Mouse (Mus musculus): ENCODE measurements around the gene Tomm40.

The Tomm40 gene

DNA sequence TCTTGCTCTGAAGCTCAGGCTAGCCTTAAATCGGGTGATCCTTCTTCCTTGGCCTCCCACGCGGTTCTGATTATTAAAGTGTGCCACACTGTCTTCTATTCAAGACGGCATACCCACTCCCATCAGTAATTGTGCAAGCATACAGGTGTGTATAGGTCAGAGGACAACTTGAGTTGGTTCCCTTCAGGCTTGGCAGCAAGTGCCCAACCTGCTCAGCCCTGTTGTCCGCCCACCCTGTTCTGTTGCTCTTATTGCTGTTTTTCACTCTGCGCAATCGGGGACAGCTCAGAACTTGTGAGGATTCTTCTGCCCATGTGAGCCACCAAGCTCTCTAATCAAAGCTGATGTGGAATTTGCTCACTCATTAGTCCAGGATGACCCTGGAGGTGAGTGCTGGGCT lies 10.0 kb downstream of the Tomm40 start:
- in situ Hi-C loops (cut with MboI) = no loop called here

DNA sequence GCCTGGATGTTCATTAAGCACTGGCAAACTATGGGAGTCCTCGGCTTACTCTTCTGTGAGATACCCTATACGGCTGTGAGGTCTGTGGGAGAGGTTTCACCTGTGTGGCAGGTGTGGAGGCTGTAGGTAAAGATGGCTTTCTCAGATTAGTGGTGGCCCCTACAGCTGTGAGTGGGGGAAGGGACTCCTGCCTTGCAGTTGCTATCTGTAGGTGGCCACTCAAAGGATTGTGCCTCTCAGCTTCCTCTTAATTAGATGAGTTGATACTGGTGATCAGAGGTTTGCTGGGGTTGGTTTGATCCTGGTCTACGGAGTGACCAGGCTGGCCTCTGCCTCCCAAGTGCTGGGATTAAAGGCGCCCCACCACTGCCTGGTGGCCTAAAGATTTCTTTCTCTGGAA lies 10.8 kb downstream of the Tomm40 start:
- in situ Hi-C loops (cut with MboI) = no loop called here

GRCm38 (mm10) chr7:19702859-19703555 lies 12.2 kb downstream of the Tomm40 start:
- in situ Hi-C loops (cut with MboI) = no loop called here

GRCm38 (mm10) chr7:19701069-19701761 lies 14.0 kb downstream of the Tomm40 start:
- in situ Hi-C loops (cut with MboI) = no loop called here

DNA sequence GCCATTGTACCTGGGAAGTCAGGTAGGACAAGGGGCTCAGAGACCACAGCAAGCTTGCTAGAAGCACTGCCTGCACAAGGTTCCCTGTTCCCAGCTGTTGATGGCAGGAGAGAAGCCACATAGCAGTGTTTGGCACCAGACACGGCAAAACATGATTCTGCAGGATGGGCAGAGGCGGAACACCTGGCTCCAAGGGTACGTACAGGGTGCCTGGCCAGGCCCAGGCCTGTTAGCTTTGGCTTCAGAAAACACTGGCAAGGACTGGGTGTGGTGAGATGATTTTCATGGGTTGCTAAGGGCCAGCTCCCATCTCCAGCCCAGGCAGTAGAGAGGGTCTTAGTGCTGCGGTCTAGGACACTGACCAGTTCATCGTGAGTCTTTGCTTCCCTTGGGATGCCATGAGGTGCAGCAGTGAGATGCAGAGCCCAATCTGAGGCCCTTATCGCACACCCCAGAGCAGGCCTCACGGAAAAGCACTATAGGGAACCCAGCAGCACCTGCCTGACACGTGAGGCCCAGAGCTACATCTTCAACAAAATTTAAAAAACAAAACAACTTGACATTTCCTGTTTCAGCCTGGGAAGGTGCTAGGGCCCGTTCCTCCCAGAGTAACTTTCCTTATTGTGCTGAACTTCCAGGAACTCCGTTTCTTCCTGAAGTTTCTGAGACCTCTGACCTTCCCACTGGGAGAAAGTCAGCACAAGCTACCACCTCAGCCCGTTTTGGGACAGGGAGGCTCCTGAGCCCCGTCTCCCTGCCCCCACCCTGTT lies 14.8 kb downstream of the Tomm40 start:
- in situ Hi-C loops (cut with MboI) = no loop called here

DNA sequence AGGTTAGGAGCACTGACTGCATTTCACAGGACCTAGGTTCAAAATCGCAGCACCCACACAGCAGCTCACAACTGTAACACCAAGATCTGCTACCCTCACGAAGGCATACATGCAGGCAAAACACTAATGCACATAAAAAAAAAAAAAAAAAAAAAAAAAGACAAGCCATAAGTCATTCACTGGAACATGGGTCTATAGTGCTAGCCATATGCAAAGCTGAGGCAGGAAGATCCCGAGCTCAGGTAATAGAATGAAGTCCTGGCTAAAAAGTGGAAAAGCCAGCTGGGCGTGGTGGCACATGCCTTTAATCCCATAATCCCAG lies 15.4 kb downstream of the Tomm40 start:
- in situ Hi-C loops (cut with MboI) = no loop called here

GRCm38 (mm10) chr7:19698907-19699826 lies 16.1 kb downstream of the Tomm40 start, which contains the start of gene Apoe:
Apoe (minus strand) TSS chr7:19699188.
- in situ Hi-C loops (cut with MboI) = no loop called here

DNA sequence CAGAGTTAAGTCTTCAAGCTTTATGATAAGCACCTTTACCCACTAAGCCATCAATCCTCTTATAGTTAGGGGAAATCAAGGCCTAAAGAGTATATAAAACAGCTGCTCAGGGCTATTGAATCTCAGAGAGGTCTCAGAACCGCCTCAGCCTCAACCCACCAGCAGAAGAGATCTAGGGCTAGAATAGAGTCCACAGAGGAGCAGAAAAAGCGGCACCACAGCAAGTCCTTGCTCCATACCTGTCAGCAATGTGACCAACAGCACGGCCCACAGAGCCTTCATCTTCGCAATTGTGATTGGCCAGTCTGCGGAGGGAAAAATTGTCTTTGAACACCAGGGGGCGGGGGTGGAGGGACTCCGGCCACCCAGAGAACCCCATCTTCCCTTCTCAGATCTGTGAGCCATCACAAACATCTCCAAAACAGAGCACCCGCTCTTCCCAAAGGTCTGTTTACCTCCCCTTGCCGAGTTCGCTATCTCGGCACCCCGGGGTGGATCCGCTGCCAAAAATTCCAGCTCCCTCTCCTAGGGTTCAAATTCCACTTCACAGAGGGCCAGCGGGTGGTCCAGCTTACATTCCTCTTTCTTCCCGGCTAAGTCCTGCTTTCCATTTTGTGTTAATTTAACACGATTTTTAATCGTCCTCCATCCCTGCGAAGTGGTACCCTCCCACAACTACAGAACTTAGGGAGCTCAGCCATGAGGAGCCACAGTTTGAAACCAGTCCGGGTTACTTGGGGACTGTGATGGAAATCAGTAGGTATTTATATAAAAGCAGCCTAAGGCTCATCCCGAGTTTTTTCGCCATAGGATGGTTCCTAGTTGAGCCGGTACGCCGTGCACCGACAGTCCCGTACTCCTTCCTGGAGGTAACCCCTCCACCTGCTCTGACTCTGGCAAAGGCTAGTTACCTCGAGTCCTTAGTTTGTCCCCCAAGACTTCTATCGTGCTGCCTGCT lies 17.0 kb downstream of the Tomm40 start:
- in situ Hi-C loops (cut with MboI) = no loop called here

DNA sequence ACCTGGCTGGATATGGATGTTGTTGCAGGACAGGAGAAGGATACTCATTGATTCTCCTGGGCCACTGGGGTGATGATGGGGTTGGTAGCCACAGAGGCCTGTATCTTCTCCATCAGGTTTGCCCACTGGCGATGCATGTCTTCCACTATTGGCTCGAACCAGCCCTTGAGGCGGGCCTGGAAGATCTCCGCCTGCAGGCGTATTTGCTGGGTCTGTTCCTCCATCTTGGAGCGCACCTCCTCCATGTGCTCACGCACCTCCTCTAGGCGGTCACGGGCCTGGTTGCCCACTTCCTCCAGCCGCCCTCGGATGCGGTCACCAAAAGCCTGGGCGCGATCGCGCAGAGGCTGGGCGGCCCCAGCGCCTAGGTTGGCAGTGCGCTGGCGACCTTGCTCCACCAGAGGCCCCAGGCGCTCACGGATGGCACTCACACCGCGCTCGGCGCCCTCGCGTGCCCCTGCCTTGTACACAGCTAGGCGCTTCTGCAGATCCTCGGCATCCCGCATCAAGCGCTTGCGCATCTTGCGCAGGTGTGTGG lies 18.8 kb downstream of the Tomm40 start:
- in situ Hi-C loops (cut with MboI) = no loop called here

DNA sequence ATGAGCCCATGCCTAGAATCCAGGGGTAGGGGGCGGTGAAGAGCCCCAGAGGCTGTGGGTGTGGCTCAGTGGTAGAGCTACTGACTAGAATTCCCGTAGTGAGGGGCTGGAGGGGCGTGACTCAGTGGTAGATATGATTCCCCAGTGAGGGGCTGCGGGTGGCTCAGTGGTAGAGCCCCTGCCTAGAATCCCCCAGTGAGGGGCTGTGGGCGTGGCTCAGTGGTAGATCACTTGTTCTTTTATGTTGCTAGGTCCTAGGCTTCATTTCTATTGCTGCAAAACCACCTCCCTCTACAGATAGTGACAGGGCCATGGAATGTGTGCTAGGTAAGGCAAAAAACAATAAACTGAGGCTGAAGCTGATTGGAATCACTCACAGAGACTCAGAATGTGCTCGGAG lies 19.4 kb downstream of the Tomm40 start:
- in situ Hi-C loops (cut with MboI) = no loop called here

DNA sequence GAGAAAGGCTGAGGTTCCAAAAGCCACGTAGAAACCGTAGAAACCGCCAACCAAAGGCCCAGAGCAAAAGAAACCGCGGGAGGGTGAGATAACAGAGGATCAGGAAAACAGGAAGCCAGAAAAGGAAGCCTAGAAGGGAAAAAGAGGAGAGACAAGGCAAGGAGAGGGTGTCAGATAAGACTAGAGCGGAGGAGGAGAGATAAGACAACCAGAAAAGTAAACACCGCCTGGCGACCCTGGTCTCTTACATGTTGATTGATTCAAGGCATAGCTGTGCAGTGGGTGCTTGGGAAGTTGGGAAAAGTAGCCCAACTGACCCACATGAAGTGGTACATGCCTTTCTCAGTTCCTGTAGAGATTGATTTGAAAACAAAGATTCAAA lies 20.0 kb downstream of the Tomm40 start:
- in situ Hi-C loops (cut with MboI) = no loop called here

DNA sequence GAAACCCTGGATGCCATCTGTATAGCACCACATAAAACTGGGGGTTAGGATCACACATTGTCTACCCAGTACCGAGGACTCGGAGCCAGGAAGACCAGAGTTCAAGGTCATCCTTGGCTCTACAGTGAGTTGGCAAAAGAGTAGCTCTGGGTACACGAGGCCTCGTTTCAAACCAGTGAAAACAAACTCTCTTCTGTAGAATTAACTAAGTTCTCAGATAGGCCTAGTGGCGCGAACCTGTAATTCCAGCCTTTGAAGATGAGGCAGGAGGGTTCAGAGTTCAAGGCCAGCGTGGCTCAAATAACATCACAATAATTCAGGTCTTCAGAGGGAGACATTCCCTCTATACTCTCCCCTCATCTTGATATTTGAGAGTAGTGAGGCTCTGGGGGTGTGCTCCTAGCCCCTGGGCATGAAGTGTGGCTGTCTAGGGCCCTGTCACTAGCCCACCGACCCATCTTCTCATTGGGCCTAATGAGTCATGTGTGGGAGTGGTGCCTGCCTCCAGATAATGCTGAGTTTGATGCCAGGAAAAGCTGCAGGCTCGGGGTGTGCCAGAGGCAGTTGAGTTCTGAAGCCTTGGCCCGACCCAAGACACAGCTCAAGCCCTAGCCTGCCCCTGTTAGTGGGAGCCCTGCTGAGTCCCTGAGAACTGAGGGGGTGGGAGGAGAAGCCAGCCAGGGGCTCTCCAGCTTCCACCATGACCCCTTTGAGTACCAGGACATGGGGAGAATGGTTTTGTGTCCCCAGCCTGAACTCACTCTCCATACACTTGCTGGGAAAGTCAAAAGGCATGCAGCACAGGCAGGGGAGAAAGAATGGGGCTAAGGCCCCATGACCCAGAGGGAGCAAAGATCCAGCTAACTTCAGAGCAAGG lies 20.7 kb downstream of the Tomm40 start:
- in situ Hi-C loops (cut with MboI) = no loop called here

DNA sequence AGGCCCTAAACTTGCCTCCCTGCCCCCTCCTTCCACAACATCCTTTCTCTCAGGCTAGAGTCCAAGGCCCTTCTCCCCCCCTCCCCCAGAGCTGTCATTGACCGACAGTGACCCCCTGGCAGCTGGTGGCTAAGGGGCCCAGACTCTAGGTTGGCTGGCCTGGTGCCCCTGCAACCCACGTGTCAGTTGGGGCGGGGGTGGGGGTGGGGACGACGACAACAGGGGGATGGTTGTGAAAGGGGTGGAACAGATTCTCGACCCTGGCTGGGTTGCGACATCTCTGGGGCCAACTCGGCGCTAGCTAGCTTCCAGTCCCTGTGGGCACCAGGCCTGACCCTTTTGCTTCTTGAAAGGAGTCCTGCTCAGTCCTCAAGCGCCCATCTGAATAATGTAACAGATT lies 21.8 kb downstream of the Tomm40 start:
- in situ Hi-C loops (cut with MboI) = no loop called here

DNA sequence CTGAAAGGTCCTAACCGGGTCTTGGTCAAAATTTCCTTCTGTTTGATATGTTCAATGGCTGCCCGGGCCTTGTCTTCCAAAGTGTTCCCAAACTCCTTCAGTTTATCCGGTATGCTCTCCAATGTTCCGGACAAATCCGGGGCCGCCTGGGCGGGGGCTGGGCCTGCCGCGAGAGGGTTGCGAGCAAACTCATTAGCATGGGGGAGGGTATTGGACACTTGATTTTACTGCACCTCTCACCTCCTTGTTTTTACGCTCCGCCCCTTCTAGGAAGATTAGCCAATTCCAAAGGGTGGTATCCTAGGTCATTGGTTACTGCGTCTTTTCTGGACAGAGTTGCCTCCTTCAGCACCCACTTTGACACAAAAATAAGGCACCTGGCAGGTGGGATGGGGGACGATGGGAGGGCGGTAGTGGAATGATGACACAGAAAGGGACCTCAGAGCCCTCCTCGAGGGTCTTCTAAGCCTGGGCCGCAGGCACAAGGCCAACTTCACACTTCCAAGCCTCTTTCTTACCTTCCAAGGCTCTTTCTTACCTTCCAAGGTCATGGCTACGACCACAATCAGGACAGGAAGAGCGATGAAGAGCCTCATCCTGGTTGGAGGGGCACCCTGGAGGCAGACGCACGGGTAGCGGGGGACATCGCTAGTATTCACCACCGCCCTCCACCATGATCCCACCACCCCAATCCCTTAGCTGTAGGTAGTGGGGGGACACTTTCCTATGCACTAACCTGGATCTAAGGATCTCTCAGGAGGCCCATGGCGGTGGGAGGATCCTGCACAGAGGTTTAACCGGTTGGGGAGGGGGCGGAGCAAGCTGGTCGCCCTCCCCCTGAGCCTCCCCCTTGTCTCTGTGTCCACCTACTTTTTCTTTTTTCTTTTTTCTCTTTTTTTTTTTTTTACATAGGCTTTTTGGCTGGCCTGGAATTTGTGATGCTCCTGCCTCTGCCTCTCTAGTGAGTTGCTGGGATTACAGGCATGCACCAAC lies 23.1 kb downstream of the Tomm40 start, which contains the start of gene Apoc1:
Gene Apoc1 (minus strand): TSS at position 788 of the 993 bp plus-strand sequence.
- in situ Hi-C loops (cut with MboI) = no loop called here

DNA sequence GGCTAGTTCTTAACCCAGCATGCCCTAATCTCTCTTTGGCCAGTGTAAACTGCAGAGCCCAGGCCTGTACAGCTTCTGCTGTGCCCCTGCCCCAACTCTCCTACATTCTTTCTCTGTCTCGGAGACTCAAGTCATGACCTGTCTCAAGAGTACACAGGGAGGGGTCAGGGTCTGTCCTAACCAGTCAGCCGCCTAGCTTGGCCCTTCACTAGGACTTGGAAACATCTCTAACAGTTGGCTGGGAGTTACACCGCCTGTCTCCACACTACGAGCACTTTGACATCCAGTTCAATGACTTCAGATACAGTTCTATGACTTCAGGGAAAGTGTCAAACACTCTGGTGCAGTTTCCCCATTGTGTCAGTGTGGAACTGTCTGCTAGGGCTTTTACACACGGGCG lies 23.8 kb downstream of the Tomm40 start:
- in situ Hi-C loops (cut with MboI) = no loop called here

DNA sequence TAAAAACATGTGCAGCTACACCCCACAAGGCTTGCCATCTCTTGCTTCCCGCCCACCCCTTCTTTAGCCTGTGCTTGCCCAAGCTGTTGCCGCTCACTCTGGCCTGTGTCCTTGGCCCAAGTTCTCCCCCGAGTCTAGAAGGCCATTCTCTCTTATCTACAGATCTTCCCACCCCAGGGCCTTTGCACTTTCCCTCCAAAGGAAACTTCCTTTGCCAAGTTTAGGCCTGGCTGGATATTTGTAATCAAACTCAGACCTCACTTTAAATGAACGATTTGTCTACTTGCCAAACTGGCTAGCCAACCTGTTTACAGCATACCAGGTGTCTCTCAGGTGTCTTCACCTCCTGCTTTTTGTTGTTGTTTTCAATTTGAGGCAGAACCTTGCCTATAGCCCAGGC lies 24.4 kb downstream of the Tomm40 start:
- in situ Hi-C loops (cut with MboI) = no loop called here

DNA sequence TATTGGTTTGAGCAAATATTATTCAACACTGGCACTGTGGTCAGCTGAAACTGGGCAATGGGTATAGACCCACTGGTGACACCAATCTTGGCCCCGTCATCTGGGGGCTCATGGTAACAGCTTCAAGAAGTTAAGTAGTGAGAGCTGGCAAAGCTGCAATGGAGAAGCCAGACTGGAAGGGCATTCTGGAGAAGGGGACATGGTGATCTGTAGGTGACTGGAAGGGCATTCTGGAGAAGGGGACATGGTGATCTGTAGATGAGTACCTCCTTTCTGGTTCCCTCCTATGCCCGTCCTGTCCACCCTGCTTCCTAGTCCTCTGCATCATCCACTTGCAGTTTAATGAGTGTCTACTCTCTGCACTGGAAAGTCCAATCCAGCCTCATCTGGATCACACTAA lies 26.6 kb downstream of the Tomm40 start:
- in situ Hi-C loops (cut with MboI) = no loop called here

- in situ Hi-C loops (cut with MboI) = no loop called here
These were observed 27.1 kb downstream of the Tomm40 start for GRCm38 (mm10) chr7:19688101-19688500.
